Mouse (Mus musculus): ENCODE measurements around the gene Ube2v1.
"Not testable (repeated sequence)": the region's sequence is repeated elsewhere in the genome, so short reads cannot be mapped to it uniquely, and the experiment has no call there.

Gene Ube2v1

GRCm38 (mm10) chr2:167654911-167655600 lies 23.2 kb upstream of the Ube2v1 start:
- no peak for DNase-seq (ENCODE audit: low read depth)

- DNase-seq (ENCODE audit: low read depth): no peak
Measured at GRCm38 (mm10) chr2:167652694-167653093, 20.8 kb upstream of the Ube2v1 start.

GRCm38 (mm10) chr2:167651622-167652021 lies 19.7 kb upstream of the Ube2v1 start:
- DNase-seq (ENCODE audit: low read depth): no peak

- peak; percentile 97 for DNase-seq (ENCODE audit: low read depth)
Measured at GRCm38 (mm10) chr2:167649290-167650032, 17.6 kb upstream of the Ube2v1 start.

GRCm38 (mm10) chr2:167646411-167646810 lies 14.5 kb upstream of the Ube2v1 start:
- DNase-seq (ENCODE audit: low read depth): no peak

- not testable (repeated sequence) for DNase-seq (ENCODE audit: low read depth)
Measured at GRCm38 (mm10) chr2:167643356-167644052, 11.6 kb upstream of the Ube2v1 start.

GRCm38 (mm10) chr2:167642164-167642563 lies 10.3 kb upstream of the Ube2v1 start:
- no peak for DNase-seq (ENCODE audit: low read depth)

GRCm38 (mm10) chr2:167641337-167641736 lies 9.4 kb upstream of the Ube2v1 start:
- peak; percentile 68 for DNase-seq (ENCODE audit: low read depth)

GRCm38 (mm10) chr2:167640279-167640678 lies 8.4 kb upstream of the Ube2v1 start:
- peak; percentile 48 for DNase-seq (ENCODE audit: low read depth)

GRCm38 (mm10) chr2:167634865-167635512 lies 3.1 kb upstream of the Ube2v1 start:
- DNase-seq (ENCODE audit: low read depth): no peak

- DNase-seq (ENCODE audit: low read depth): peak; percentile 100
Measured at GRCm38 (mm10) chr2:167634338-167634770, 2.5 kb upstream of the Ube2v1 start.

GRCm38 (mm10) chr2:167633537-167633872 lies 1.6 kb upstream of the Ube2v1 start:
- no peak for DNase-seq (ENCODE audit: low read depth)

GRCm38 (mm10) chr2:167632731-167633536 lies 1.0 kb upstream of the Ube2v1 start:
- no peak for DNase-seq (ENCODE audit: low read depth)

- no peak for DNase-seq (ENCODE audit: low read depth)
Measured at GRCm38 (mm10) chr2:167631181-167631590, 709 bp downstream of the Ube2v1 start.

GRCm38 (mm10) chr2:167630421-167630820 lies 1.5 kb downstream of the Ube2v1 start:
- DNase-seq (ENCODE audit: low read depth): no peak

- DNase-seq (ENCODE audit: low read depth): no peak
Measured at GRCm38 (mm10) chr2:167629665-167630209, 2.2 kb downstream of the Ube2v1 start.

GRCm38 (mm10) chr2:167628872-167629271 lies 3.0 kb downstream of the Ube2v1 start:
- DNase-seq (ENCODE audit: low read depth): peak; percentile 83

- DNase-seq (ENCODE audit: low read depth): no peak
Measured at GRCm38 (mm10) chr2:167627019-167627418, 4.9 kb downstream of the Ube2v1 start.

- DNase-seq (ENCODE audit: low read depth): no peak
Measured at GRCm38 (mm10) chr2:167625670-167626069, 6.2 kb downstream of the Ube2v1 start.

- DNase-seq (ENCODE audit: low read depth): no peak
Measured at GRCm38 (mm10) chr2:167624368-167625075, 7.4 kb downstream of the Ube2v1 start.

- no peak for DNase-seq (ENCODE audit: low read depth)
Measured at GRCm38 (mm10) chr2:167622965-167623364, 8.9 kb downstream of the Ube2v1 start.
